Mouse (Mus musculus): ENCODE measurements around the gene Slc50a1.

Gene Slc50a1

DNA sequence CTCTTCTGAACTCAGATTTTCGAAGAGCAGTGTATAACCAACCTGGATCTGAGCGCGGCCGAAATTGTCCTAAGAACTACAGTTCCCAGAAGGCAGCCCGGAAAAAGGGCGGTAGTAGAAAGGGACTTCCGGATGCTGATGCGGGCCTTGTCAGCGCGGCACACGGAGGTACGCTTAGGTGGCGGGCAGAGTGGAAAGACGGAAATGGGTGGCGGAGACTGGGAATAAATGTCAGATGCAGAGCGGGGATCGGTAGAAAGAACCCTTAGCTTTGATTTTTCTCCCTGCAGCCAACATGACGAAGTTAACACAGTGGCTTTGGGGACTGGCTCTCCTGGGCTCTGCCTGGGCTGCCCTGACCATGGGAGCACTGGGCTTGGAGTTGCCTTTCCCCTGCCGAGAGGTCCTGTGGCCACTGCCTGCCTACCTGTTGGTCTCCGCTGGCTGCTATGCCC, 3.9 kb downstream of the Slc50a1 start:
- DNase-seq (ENCODE audit: low spot score in 2 of 2) = peak; percentile 60 to 71

DNA sequence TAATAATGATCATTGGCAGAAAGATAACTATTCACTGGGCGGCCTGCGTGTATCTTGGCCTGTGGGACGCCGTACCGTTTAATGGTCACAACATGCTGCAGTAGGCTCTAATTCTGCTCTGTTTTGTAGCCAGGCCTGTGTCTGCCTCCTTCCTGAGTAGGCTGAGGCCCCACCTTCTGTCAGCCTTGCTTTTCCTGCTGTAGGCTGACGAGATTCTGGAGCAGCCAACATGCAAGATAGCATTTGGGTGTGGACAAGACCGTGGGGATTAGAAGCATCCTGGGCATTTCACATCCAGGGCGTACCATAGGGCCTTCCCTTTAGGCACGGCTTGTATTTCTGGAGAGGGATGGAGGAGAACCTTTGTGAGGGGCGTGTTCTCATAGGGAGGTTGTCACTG, 8.0 kb downstream of the Slc50a1 start:
- DNase-seq (ENCODE audit: low spot score in 2 of 2) = no peak

DNA sequence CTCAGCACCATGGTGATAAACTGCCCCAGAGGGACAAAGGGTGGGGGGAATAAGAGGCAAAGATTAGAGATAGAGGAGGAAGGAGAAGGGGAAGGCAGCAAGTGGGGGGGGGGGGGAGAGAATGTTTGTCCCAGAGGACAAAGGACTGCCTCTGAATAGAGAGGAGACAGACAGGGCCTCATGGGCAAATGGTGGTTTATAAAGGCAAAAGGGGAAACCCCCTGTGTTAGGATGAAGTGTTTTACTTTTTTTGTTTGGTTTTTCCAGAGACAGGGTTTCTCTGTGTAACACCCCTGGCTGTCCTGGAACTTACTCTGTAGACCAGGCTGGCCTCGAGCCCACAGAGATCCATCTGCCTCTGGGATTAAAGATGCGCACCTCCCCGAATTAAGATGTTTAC, 10.2 kb downstream of the Slc50a1 start:
- no peak for DNase-seq (ENCODE audit: low spot score in 2 of 2)

DNA sequence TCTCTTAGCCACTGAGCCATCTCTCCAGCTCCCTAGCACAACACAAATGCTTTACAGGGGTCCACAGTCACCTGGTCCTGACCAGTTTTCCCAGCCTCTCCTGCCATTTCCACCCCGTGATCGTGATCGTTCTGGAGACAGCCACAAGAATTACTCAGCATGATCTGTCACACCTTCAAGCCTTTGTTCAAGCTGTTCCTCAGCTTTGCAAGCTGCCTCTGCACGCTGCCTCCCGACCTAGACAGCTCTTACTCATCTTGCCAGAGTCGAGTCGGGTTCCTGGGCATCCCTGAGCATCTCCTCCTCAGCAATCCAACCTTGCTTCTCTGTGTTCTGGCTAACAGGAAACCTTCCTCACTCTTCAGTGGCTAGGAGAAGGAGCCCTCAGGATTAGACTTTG, 11.3 kb downstream of the Slc50a1 start, which contains the start of gene Dpm3:
Gene Dpm3, plus strand, starts transcription at position 283 of the 400 bp plus-strand sequence.
- no peak for DNase-seq (ENCODE audit: low spot score in 2 of 2)

DNA sequence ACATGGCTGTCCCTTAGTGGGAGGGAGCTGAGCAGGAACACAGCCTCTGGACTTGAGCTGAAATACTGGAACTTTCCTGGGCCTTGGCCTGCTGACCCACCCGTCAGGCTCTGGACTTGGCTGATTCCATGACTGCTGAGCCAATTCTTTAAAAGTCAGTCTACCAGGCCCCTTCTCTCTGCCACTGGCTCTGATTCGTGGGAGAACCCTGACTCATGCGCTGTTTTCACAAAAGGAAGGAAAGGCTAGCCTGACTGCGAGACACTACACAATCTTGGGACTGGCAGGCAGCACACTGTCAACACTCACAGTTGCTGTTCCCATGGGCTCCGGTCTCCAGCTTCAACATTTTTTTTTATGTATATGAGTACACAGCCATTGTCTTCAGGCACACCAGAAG, 14.2 kb downstream of the Slc50a1 start:
- DNase-seq (ENCODE audit: low spot score in 2 of 2) = no peak

DNA sequence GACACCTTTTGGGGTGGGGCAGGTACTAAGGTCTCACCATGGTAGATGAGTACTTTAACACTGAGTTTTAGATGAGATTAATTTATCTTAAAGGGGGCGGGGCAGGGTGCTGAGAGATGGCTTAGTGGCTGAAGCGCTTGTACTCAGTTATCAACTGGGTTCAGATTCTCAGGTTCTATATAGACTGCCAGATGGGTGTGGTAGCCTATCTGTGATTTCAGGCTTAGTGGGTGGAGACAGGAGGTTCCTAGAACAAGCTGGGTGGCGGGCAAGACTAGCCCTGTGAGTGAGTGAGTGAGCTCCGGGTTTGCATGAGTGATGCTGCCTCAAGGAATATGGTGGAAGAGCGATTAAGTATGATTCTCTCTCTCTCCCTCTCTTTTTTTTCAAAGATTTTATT, 15.4 kb downstream of the Slc50a1 start:
- DNase-seq (ENCODE audit: low spot score in 2 of 2) = no peak

DNA sequence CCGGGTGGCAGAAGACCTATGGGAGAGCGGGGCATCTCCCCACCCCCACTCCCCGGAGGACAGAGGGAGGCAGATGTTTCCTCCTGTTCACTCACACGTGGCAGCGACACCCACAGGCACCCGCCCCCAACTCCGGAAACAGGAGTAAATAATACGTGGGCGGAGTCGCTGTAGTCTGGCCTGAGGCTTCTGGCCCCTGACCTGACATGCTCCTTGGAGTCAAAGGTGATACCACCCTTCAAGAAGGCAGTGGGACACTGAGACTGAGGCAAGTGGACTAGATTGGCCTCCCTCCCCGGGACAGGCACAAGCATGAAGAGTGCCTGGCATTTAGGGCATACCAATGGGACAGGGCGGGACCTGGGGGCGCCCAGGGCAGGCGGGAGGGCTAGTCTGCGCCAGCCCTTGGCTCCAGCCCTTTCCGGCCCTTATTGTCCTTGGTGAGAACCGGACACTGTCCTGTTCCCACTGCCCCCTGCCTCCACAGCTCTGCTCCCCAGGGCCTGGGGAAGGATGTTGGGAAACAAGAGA, 18.9 kb downstream of the Slc50a1 start:
- no peak for DNase-seq (ENCODE audit: low spot score in 2 of 2)

DNA sequence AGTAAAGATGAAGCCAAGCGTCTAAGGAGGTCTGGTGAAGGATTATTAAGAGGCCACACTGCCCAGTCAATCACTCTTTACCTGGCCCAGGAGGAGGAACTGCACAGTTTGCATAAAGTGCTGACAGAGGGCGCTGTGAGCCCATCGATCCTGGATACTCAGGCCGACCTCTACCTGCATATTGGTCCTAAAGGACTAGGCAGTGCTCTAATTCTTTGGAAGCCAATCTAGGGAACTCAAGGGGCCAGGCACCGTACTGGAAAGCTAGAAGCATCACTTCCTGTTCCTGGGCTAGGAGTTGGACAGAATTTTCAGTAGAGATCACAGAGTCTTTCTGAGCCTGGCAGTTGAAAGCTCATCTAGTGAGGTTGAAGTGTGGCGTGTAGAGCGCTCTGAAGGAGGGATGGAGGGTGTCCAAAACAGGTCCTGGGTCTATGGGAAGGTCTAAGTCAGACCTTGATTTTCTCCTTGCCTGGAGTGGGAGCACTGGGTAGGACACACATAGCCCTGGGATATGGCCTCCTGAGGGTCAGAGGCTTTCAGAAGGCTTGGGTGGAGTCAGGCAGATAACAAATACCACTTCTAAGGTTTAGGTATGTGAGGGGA, 19.8 kb downstream of the Slc50a1 start:
- peak; percentile 52 to 63 for DNase-seq (ENCODE audit: low spot score in 2 of 2)

DNA sequence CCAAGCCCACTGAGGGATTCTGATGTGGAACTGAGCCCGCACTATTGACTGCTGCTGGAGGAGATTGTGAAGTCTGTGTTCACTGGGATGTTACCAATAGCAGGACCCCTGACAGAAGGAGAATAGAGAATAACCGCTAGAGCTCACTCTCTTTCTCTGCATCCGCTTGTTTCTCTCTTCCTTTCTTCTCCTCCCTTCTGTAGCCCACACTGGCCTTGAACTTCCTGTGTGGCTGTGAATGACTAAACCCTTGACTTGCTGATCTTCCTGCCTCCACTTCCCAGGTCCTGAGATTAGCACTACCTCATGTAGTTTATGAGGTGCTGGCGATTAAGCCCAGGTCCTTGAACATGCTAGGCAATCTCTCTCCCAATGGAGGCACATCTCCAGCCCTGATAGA, 22.9 kb downstream of the Slc50a1 start:
- no peak for DNase-seq (ENCODE audit: low spot score in 2 of 2)

DNA sequence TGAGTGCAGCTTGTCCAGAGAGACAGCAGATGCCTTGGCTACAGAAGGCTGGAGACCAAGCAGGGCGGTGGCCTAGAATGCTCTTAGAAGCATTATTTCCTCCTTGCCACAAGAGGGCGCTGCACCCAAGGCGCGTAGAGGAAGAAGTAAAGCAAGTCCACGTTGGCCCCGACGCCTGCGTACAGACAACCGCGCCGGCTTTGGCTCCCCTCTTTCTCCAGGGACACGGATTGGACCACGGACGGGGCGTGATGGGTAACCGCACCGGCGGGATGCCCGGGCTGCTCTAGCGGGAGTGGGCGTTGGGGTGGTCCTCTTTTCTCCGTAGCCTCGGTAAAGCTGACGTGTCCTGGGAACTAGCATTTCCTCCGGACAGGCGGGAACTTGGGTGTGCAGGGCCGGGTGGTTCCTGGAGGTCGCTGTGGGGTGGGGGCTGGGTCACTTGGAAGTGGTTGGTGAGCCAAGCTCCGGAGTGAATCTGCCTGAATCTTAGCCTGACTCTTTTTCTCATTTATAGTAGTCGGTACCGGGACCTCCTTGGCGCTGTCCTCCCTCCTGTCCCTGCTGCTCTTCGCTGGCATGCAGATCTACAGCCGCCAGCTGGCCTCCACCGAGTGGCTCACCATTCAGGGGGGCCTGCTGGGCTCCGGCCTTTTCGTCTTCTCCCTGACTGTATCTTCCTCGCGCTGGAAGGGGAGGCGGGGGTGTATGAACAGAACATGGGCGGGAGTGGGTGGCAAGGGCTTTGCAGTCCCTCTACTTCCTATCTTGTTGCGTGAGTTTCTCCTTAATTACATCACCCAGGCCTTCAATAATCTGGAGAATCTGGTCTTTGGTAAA, 23.9 kb downstream of the Slc50a1 start, which contains the start of gene Trim46:
Gene Trim46, minus strand, starts transcription at position 49 of the 840 bp plus-strand sequence.
- peak; percentile 83 to 85 for DNase-seq (ENCODE audit: low spot score in 2 of 2)

DNA sequence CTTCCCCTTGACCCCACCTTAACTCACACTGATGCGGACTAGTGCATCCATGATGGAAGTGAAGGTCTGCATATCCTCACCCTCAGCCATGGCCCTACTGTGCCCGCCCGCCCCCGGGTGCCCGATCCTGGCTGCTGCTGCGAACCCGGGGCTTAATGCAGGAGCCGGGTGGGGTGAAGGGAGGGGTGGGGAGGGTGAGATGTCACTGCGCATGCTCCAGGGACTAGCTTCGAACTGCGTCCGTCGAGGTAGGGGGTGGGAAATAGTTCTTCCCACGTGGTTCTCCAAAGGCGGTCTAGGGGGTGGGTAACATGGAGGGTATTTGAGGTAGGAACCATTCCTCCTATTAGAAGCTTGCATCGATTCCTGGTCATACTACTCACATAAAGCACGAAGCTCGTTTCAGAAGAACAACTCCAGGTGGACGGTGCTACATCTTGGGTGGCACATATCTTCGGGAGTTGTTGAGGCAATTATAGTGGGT, 24.6 kb downstream of the Slc50a1 start, which contains the start of gene Krtcap2:
Gene Krtcap2, plus strand, starts transcription at position 279 of the 484 bp plus-strand sequence.
- DNase-seq (ENCODE audit: low spot score in 2 of 2) = no peak

DNA sequence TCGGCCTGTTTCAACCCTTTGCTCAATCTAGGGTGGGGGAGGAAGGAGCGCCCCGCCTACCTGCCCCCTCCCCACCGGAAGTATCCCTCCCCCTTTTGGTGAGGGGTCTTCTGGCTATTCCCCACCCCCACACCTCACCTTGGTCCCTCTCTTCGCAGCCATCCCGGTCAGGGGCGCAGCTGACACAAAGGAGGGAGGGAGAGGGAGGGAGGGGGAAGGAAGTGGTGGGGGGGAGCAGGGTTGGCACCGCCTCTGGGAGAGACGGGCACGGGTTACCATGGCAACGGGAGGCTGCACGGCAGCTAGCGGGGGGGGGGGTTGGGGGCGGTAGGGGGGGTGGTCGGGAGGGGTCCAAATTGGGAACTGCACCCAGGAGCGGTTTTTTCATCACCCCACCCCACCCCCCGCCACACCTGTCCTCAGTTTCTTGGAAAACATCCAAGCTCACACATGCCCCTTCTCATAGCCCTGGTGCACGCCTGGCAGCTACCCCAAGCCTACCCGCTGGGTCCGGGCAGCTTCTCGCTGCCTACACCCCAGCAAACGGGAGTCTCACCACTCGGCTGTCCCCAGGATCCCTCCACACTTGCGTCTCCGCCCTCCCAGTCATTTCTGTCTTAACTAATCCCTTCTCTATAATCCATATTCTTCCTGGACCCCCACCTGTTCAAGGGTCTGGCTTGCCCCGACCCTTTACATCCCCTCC, 25.2 kb downstream of the Slc50a1 start:
- no peak for DNase-seq (ENCODE audit: low spot score in 2 of 2)

DNA sequence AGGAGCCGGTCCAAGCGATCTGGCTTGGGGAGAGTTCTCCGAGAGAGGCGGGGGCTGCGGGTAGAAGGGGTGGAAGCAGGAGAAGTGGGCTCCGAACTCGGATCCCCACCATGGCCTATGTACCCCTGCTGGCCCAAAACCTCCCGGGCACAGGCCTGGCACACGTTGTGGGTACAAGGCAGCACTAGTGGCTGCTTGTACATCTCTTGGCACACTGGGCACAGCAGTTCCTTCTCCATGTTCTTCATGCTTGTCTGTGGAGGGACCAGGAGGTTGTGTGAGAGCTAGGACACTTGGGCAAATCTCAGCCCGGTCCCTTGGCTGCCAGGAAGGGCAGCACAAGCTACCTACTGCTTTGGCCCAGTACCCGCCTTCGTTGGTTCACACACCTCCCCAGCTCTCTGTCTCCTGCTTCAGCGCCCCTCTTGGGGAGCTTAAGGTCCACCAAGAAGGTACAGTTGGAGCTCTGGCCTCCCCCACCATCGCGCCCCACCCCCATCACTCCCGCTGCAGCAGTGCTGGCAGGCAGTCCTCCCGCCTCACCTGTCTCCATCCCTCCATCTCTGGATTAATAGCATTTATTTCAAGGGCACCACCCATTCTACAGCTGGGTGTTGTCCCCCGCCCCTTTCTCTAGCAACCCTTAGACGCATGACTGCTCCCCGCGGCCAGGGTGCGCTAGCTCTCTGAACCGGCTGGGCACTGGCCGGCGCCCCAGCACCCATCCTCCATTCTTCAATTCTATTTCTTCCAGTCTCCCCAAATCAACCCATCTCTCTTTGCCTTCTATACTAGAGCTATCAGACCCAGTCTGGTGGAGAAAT, 26.0 kb downstream of the Slc50a1 start:
- DNase-seq (ENCODE audit: low spot score in 2 of 2) = no peak

DNA sequence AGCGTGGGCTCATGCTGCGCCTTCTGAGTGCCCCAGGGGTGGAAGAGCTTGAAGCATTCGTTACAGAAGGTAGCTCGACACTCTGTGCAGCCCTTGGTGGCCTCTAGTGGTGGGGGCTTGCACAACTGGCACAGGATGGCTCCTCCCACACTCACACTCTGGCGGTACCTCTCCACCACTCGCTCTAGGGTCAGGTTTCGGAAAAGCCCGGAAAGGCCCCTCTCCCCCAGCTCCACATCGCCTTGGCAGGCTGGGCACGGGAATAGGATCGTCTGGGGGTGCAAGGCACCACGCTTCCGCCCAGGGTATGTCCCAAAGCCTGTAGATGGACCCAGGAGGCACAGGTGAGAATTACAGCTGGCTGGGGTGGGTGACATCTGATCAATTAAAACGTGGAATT, 26.8 kb downstream of the Slc50a1 start:
- DNase-seq (ENCODE audit: low spot score in 2 of 2) = peak in 1 of 2 experiments; percentile 28

DNA sequence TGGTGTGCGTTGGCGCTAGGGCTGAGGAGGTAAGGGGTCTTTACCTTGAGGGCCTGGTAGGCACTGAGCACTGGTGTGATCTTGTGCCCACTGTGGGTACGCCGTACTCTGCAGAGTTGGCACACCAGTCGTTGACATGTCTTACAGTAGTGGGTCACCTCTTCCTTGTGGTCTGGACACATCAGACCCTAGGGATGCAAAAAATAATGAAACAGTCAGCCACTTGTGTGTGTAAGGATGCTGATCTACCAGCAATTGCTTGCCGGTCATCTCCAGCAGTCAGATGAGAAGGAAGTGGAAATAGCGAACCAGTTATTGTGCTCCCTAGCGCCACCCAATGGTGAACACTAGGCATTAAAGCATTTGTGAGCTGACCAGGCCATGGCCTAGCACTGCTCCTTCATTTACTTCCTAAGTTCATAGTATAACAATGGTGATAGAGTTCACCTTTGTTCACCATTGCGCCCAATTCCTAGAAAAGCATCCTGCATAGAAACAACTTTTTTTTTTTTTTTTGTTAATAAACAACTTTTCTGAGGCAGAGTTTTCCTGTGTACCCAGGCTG, 28.0 kb downstream of the Slc50a1 start:
- no peak for DNase-seq (ENCODE audit: low spot score in 2 of 2)

DNA sequence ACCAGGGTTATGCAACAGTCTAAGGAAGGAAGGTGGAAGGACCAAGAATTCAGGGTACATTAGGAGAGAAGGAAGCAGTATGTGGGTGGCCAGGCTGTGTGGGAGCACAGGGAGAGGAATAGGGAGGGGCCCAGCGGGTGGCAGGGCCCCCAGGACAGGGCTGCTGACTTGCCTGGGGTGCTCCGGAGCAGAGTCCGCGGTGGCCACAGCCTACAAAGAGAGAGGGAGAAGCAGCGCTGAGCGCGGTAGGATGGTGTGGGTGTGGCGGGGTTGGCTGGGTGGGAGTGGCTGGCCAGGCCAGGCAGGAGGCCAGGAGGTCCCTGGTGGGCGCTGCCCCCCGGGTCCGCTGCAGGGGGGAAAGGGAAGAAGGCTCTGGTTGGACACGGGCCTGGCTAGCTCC, 31.9 kb downstream of the Slc50a1 start:
- no peak for DNase-seq (ENCODE audit: low spot score in 2 of 2)

DNA sequence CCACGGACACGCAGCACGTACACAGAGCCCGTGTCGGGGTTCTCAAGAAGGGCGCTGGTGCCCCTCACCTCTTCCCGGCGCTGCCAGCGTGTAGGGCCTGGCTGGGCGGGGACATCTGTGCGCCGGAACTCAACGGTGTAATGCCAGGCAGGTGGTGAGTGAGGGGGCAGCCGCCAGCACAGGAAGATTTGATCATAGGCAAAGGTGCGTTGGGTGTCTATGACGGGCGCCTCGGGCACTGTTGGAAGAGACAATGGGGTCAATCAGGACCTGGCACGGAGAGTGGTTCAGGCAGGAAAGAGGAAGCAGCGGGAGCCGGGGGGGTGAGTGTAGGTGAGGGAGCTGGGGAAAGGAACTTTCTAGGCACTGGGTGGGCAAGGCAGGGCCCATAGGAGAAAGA, 32.7 kb downstream of the Slc50a1 start:
- DNase-seq (ENCODE audit: low spot score in 2 of 2) = no peak

DNA sequence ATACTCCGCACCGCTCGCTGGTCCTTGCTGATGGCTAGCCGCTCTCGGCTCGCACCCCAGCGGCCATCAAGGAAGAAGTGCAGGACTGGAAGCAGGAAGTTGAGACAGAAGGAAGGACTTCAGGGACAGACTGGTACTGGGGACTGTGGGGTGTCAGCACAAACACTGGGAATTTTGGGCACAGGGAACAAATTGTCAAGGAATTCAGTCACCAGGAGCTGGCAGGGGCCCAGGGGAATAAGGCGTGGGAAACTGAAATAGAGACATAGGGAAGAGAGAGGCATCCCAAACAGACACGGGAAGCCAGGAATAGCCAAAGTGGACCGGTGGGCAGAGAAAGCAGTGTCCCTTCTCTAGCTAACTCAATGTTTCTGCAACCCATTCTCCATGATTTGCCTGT, 33.9 kb downstream of the Slc50a1 start:
- DNase-seq (ENCODE audit: low spot score in 2 of 2) = no peak

DNA sequence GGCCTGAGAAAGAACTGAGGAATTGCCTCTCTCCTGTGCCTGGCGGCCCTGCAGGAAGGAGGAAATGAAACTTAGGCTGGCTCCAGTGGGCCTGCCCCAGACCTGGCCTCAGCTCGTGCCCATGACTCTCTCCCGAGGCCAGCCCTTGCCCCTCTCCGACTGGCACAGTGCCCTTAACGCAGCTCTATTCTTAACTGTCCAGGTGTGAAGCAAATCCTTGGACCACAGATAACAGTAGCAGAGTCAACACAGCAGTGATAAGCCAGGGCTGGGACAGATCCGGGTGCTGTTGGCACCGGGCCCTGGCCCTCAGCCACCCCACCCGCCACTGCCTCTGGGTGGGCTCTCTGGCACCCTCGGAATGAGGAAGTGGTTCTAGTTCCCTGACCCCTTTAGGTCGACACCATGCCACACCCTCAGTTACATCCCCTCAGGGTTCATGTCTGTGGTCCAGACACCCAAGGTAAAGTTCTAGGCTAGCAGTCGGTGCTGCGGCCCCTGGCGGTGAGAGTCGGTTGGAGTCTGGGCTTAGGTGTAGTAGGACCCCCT, 36.7 kb downstream of the Slc50a1 start:
- no peak for DNase-seq (ENCODE audit: low spot score in 2 of 2)

DNA sequence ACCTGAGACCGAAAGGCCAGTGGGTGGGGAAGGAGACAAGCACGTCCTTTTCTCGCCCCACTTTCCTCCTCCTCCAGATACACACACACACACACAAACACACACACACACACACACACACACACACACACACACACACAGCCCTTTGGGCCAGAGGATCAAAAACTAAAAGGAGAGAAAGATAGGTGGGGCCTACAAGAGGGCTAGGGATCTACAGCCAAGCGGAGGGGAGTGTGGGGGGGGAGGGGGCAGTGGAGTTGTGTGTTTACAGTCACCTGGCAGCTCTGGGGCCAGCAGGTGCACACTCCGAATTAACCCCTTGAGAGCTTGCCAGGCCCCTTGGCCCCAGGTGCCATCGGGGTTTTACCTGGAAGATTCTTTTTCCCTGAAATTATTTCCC, 37.8 kb downstream of the Slc50a1 start:
- no peak for DNase-seq (ENCODE audit: low spot score in 2 of 2)
